ENCODE assay signal across 8 mouse cellular contexts in genomic region chr6:108184847-108185684, GRCm38 (mm10). TPM values are rescaled to one million over a fixed set of nuclear protein-coding genes. Genes with fewer than 3 reads are reported as not detected.
A peak's percentile ranks its signal among the peaks of the same experiment; 100 is the strongest.
DNase-seq lines count a peak whose midpoint lies in the region; ATAC-seq and TF ChIP-seq lines count a peak whose summit lies in the region.

Gene Sumf1, minus strand, starts transcription at chr6:108185582.

- H3K4me3 ChIP-seq in C2C12 (ENCODE audit: insufficient read depth, poor library complexity, severe bottlenecking) (peak within 1 kb of the TSS; percentile 56), myocyte (peak within 1 kb of the TSS; percentile 33)
- peak within 1 kb of the TSS; percentile 84 for H3K4me3 ChIP-seq in erythroblast, embryonic 14.5 days (replicated peaks)
- peak within 1 kb of the TSS; percentile 87 for H3K4me3 ChIP-seq in heart, embryonic 11.5 days (ENCODE audit: low read depth, low read length)
- H3K4me3 ChIP-seq in kidney, embryonic 16.5 days (ENCODE audit: low read length), result peak within 1 kb of the TSS; percentile 86
- peak within 1 kb of the TSS; percentile 75 for H3K4me3 ChIP-seq in liver, adult 2 months (ENCODE audit: insufficient read depth, low read depth, low read length)

- peak; percentile 38; the same call in 1 of the 2 replicates for TF ChIP-seq POLR2A in brain, embryonic 14.5 days (IDR thresholded peaks at IDR 0.05; ENCODE audit: borderline replicate concordance, extremely low read depth, insufficient read depth, insufficient read length, poor library complexity, severe bottlenecking)
- TF ChIP-seq POLR2A in liver, adult 2 months (IDR thresholded peaks at IDR 0.05; ENCODE audit: extremely low read depth, insufficient read depth, low read length), result no peak
- peak; percentile 47 for TF ChIP-seq POLR2A in myocyte (IDR thresholded peaks at IDR 0.05; ENCODE audit: insufficient read length, low read depth)

- peaks cover 18% of the 10 kb centered on the region for H3K4me1 ChIP-seq in erythroblast, embryonic 14.5 days (ENCODE audit: control insufficient read depth)
- H3K4me1 ChIP-seq in heart, embryonic 11.5 days (ENCODE audit: control insufficient read depth, insufficient read depth, low read length), result peaks cover 6% of the 10 kb centered on the region; the same call in 1 of the 2 replicates
- peaks cover 11% of the 10 kb centered on the region for H3K4me1 ChIP-seq in kidney, embryonic 16.5 days (ENCODE audit: insufficient read depth, low read length)
- peaks cover 4% of the 10 kb centered on the region for H3K4me1 ChIP-seq in liver, adult 2 months (ENCODE audit: control insufficient read depth, insufficient read depth, low read length)

- H3K79me2 ChIP-seq in C2C12 (ENCODE audit: control insufficient read depth, insufficient read depth), result peaks cover 27% of the 10 kb centered on the region
- H3K79me2 ChIP-seq in liver, adult 2 months (ENCODE audit: control insufficient read depth, insufficient read depth, low read length), result peaks cover 6% of the 10 kb centered on the region; the same call in 1 of the 2 replicates
- H3K79me2 ChIP-seq in myocyte (ENCODE audit: control insufficient read depth, insufficient read depth), result no peaks in the 10 kb centered on the region

- DNase-seq in brain, embryonic 14.5 days (ENCODE audit: low read depth), result peak; percentile 96
- DNase-seq in liver, adult 2 months (ENCODE audit: extremely low read depth, low read depth, low spot score), result peak; percentile 83
- DNase-seq in splenic B cell, adult 2 months (ENCODE audit: low read depth, low spot score), result peak; percentile 92

- H3K36me3 ChIP-seq in C2C12 (ENCODE audit: control insufficient read depth, insufficient read depth) (no peaks in the 10 kb centered on the region), myocyte (ENCODE audit: control insufficient read depth, insufficient read depth) (no peaks in the 10 kb centered on the region)
- no peaks in the 10 kb centered on the region for H3K36me3 ChIP-seq in erythroblast, embryonic 14.5 days (ENCODE audit: control insufficient read depth)
- H3K36me3 ChIP-seq in heart, embryonic 11.5 days (ENCODE audit: control insufficient read depth, insufficient read depth, low read length), result no peaks in the 10 kb centered on the region
- H3K36me3 ChIP-seq in kidney, embryonic 16.5 days (ENCODE audit: insufficient read depth, low read length), result no peaks in the 10 kb centered on the region
- H3K36me3 ChIP-seq in liver, adult 2 months (ENCODE audit: control insufficient read depth, insufficient read depth, low read length), result no peaks in the 10 kb centered on the region
- peaks cover 2% of the 10 kb centered on the region; the same call in 1 of the 2 replicates for H3K36me3 ChIP-seq in splenic B cell, adult 2 months (ENCODE audit: control insufficient read depth, insufficient read depth, low read length, poor library complexity, severe bottlenecking)

- peak within 1 kb of the TSS; percentile 87 for H3K9ac ChIP-seq in heart, embryonic 11.5 days (ENCODE audit: low read depth, low read length)
- H3K9ac ChIP-seq in kidney, embryonic 16.5 days (replicated peaks; ENCODE audit: low read length), result peak within 1 kb of the TSS; percentile 75
- peak within 1 kb of the TSS; percentile 76 for H3K9ac ChIP-seq in liver, adult 2 months (ENCODE audit: low read depth, low read length)

- peak; percentile 69; the same call in 1 of the 2 replicates for ATAC-seq in heart, embryonic 11.5 days (replicated peaks; ENCODE audit: insufficient number of reproducible peaks, low FRiP score, low TSS enrichment)
- peak; percentile 92 for ATAC-seq in kidney, embryonic 16.5 days (ENCODE audit: low FRiP score, low TSS enrichment)

- H3K27ac ChIP-seq in heart, embryonic 11.5 days (ENCODE audit: low read depth, low read length), result no peak within 1 kb of the TSS
- no peak within 1 kb of the TSS for H3K27ac ChIP-seq in kidney, embryonic 16.5 days (ENCODE audit: low read length)
- no peak within 1 kb of the TSS for H3K27ac ChIP-seq in liver, adult 2 months (replicated peaks; ENCODE audit: insufficient read depth, low read depth, low read length)

- no peak for TF ChIP-seq CTCF in C2C12 (IDR thresholded peaks at IDR 0.05; ENCODE audit: control insufficient read depth, insufficient read depth, insufficient read length)
- TF ChIP-seq CTCF in brain, embryonic 14.5 days (IDR thresholded peaks at IDR 0.05; ENCODE audit: borderline replicate concordance, extremely low read depth, insufficient read depth, insufficient read length), result no peak
- no peak for TF ChIP-seq CTCF in liver, adult 2 months (IDR thresholded peaks at IDR 0.05; ENCODE audit: low read depth, low read length)

- no peaks in the 10 kb centered on the region for H3K79me3 ChIP-seq in C2C12 (ENCODE audit: low read depth)

- H3ac ChIP-seq in C2C12 (ENCODE audit: control insufficient read depth, insufficient read length, low read depth) (peak within 1 kb of the TSS; percentile 98), myocyte (ENCODE audit: control insufficient read depth, insufficient read length) (peak within 1 kb of the TSS; percentile 1)

- WGBS in heart, embryonic 11.5 days (ENCODE audit: insufficient replicate concordance), result 4% methylated on average over 49 of the region's 49 CpGs
- 4% methylated on average over 49 of the region's 49 CpGs for WGBS in kidney, embryonic 16.5 days
- WGBS in liver, adult 2 months, result 4% methylated on average over 49 of the region's 49 CpGs

- H3K9me3 ChIP-seq in erythroblast, embryonic 14.5 days (ENCODE audit: control insufficient read depth, low read length), result no peaks in the 10 kb centered on the region
- no peaks in the 10 kb centered on the region for H3K9me3 ChIP-seq in heart, embryonic 11.5 days (replicated peaks; ENCODE audit: control insufficient read depth, low read length)
- H3K9me3 ChIP-seq in kidney, embryonic 16.5 days (ENCODE audit: low read length), result no peaks in the 10 kb centered on the region

- H3K27me3 ChIP-seq in C2C12 (ENCODE audit: control insufficient read depth, insufficient read depth, insufficient read length) (peaks cover 3% of the 10 kb centered on the region), myocyte (ENCODE audit: control insufficient read depth, insufficient read depth, insufficient read length) (no peaks in the 10 kb centered on the region)
- H3K27me3 ChIP-seq in erythroblast, embryonic 14.5 days (ENCODE audit: control insufficient read depth), result peaks cover 4% of the 10 kb centered on the region; the same call in 1 of the 2 replicates
- no peaks in the 10 kb centered on the region for H3K27me3 ChIP-seq in heart, embryonic 11.5 days (ENCODE audit: control insufficient read depth, insufficient read depth, low read length)
- no peaks in the 10 kb centered on the region for H3K27me3 ChIP-seq in kidney, embryonic 16.5 days (ENCODE audit: insufficient read depth, low read length)
- H3K27me3 ChIP-seq in liver, adult 2 months (ENCODE audit: control insufficient read depth, insufficient read depth, low read length), result no peaks in the 10 kb centered on the region
- no peaks in the 10 kb centered on the region for H3K27me3 ChIP-seq in splenic B cell, adult 2 months (ENCODE audit: control insufficient read depth, insufficient read depth, low read length, poor library complexity, severe bottlenecking)

- H3K4me2 ChIP-seq in heart, embryonic 11.5 days, result peak within 1 kb of the TSS; percentile 93
- H3K4me2 ChIP-seq in kidney, embryonic 16.5 days (replicated peaks; ENCODE audit: low read depth, low read length), result peak within 1 kb of the TSS; percentile 93
- peak within 1 kb of the TSS; percentile 94 for H3K4me2 ChIP-seq in myocyte (ENCODE audit: low read depth)

TF ChIP-seq in C2C12, 6 proteins besides CTCF, POLR2A, EP300 and RAD21:
- TF ChIP-seq MYOD1 (IDR thresholded peaks at IDR 0.05; ENCODE audit: control insufficient read depth, insufficient read length, low read depth) (no peak), MYOG (IDR thresholded peaks at IDR 0.05; ENCODE audit: control insufficient read depth, extremely low read depth, insufficient read length) (no peak), MAX (IDR thresholded peaks at IDR 0.05) (peak; percentile 52), USF1 (IDR thresholded peaks at IDR 0.05; ENCODE audit: low read depth) (peak; percentile 100), FOSL1 (IDR thresholded peaks at IDR 0.05; ENCODE audit: insufficient read depth, low read length, poor library complexity, severe bottlenecking) (no peak), CEBPB (IDR thresholded peaks at IDR 0.05; ENCODE audit: low read depth) (no peak)

TF ChIP-seq in myocyte, 11 proteins besides CTCF, POLR2A, EP300 and RAD21:
- TF ChIP-seq USF1 (IDR thresholded peaks at IDR 0.05; ENCODE audit: low read depth), result peak; percentile 100
- no peak for TF ChIP-seq TCF3 (IDR thresholded peaks at IDR 0.05; ENCODE audit: insufficient read length, low read depth)

RNA-seq across cellular contexts. Expression of gene Sumf1, which starts in this region (rescaled TPM):
- polyA plus RNA-seq in C2C12 (2012; fragmentation: generic; extraction: Trizol) (19.6 TPM), myocyte (2012; fragmentation: generic; extraction: Trizol) (14.9 TPM)
- 7.5 and 9.8 TPM in 2 replicates for polyA plus RNA-seq in brain, embryonic 14.5 days (2012; rRNA removed)
- 1.2 and 1.5 TPM in 2 replicates for polyA plus RNA-seq in erythroblast, embryonic 14.5 days (2012)
- 18.1 and 21.2 TPM in 2 replicates for polyA plus RNA-seq in heart, embryonic 11.5 days (2014; fragmentation: Nextera tagmentation; extraction: Ambion mirVana)
- polyA plus RNA-seq in kidney, embryonic 16.5 days (2015; fragmentation: Nextera tagmentation; extraction: Ambion mirVana), result 27.1 and 27.7 TPM in 2 replicates
- 23.3 and 23.6 TPM in 2 replicates for total RNA-seq in liver, adult 2 months (2014; rRNA removed)
- polyA plus RNA-seq in liver, adult 2 months (2012; rRNA removed), result 20.5 and 23.8 TPM in 2 replicates

Comparison
In these comparisons a context has a peak if more than half of its experiments do, and no peak if none do; other contexts are left out.
1. H3K4me3 ChIP-seq: peak in every context shown above with its lines; median percentile 87 in heart, embryonic 11.5 days; 86 in kidney, embryonic 16.5 days; 84 in erythroblast, embryonic 14.5 days; 75 in liver, adult 2 months; 56 in C2C12; 33 in myocyte.